ENCODE assay signal across 9 mouse cellular contexts in the genomic region with DNA sequence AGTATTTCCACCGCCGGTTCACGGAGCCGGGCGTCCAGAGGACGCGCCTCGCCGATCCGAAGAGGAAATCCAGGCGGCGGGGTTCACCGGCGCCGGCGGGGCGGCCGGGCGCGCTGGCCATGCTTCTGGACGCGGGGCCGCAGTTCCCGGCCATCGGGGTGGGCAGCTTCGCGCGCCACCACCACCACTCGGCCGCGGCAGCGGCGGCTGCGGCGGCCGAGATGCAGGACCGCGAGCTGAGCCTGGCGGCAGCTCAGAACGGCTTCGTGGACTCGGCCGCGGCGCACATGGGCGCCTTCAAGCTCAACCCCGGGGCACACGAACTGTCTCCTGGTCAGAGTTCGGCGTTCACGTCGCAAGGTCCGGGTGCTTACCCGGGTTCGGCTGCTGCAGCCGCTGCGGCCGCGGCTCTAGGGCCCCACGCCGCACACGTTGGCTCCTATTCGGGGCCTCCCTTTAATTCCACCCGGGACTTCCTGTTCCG. TPM values are rescaled to one million over a fixed set of nuclear protein-coding genes. Genes with fewer than 3 reads are reported as not detected.
A peak's percentile ranks its signal among the peaks of the same experiment; 100 is the strongest.
DNase-seq lines count a peak whose midpoint lies in the region; ATAC-seq lines count a peak whose summit lies in the region.
"Had no signal": no experiment of that assay in that cellular context is flagged by ENCODE, and none has a peak within 500 bp of the region (broad histone marks: within the 10 kb centered on the region; RNA-seq: fewer than 3 reads in every experiment).

No protein-coding gene starts in this region.

- no peak overlapping the region for H3K27ac ChIP-seq in heart, embryonic 15.5 days
- no peak overlapping the region for H3K27ac ChIP-seq in heart, embryonic 16.5 days (ENCODE audit: low read length)
- H3K27ac ChIP-seq: macrophage had no signal

- no peaks in the 10 kb centered on the region for H3K36me3 ChIP-seq in heart, embryonic 15.5 days
- no peaks in the 10 kb centered on the region for H3K36me3 ChIP-seq in heart, embryonic 16.5 days (ENCODE audit: control insufficient read depth, insufficient read depth)
- H3K36me3 ChIP-seq in megakaryocyte, embryonic 14.5 days (replicated peaks; ENCODE audit: low read length), result no peaks in the 10 kb centered on the region

- peak overlapping the region; percentile 82 for H3K4me2 ChIP-seq in heart, embryonic 15.5 days
- H3K4me2 ChIP-seq in heart, embryonic 16.5 days (ENCODE audit: low read depth, low read length), result peak overlapping the region; percentile 82

- peaks cover 32% of the 10 kb centered on the region for H3K4me1 ChIP-seq in heart, embryonic 15.5 days (replicated peaks)
- H3K4me1 ChIP-seq in heart, embryonic 16.5 days (ENCODE audit: control insufficient read depth, insufficient read depth, low read length), result peaks cover 11% of the 10 kb centered on the region
- H3K4me1 ChIP-seq in megakaryocyte, embryonic 14.5 days, result peaks cover 39% of the 10 kb centered on the region

- peaks cover 97% of the 10 kb centered on the region for H3K27me3 ChIP-seq in heart, embryonic 15.5 days
- peaks cover 83% of the 10 kb centered on the region for H3K27me3 ChIP-seq in heart, embryonic 16.5 days (ENCODE audit: control insufficient read depth, insufficient read depth, low read length)
- peaks cover 94% of the 10 kb centered on the region for H3K27me3 ChIP-seq in megakaryocyte, embryonic 14.5 days (replicated peaks)

- WGBS in heart, embryonic 15.5 days, result under 1% methylated on average over 65 of the region's 65 CpGs
- WGBS in heart, embryonic 16.5 days, result under 1% methylated on average over 61 of the region's 65 CpGs

- no peak for DNase-seq in heart, postnatal 4 days
- peak; percentile 57 for DNase-seq in R1 (ENCODE audit: low read depth, low spot score)
- DNase-seq in spleen, postnatal 10 days (ENCODE audit: low spot score in 2 of 2), result no peak
- DNase-seq in spleen, postnatal 4 days (ENCODE audit: low spot score in 2 of 2), result no peak
- no peak for DNase-seq in left cerebral cortex, adult 9 months (ENCODE audit: low spot score in 2 of 2)

- peak overlapping the region; percentile 53 for H3K4me3 ChIP-seq in heart, embryonic 15.5 days
- peak overlapping the region; percentile 58 for H3K4me3 ChIP-seq in heart, embryonic 16.5 days (ENCODE audit: low read length)
- H3K4me3 ChIP-seq in megakaryocyte, embryonic 14.5 days (replicated peaks), result peak overlapping the region; percentile 29

- H3K9ac ChIP-seq in heart, embryonic 15.5 days, result peak overlapping the region; percentile 36
- H3K9ac ChIP-seq in heart, embryonic 16.5 days (ENCODE audit: low read length), result no peak overlapping the region

- ATAC-seq in heart, embryonic 15.5 days (replicated peaks; ENCODE audit: insufficient number of reproducible peaks, insufficient read depth, low FRiP score, low read depth), result no peak
- ATAC-seq in heart, embryonic 16.5 days (replicated peaks; ENCODE audit: extremely low read depth, insufficient read depth, low FRiP score), result peak; percentile 8; the same call in 1 of the 2 replicates

- no peaks in the 10 kb centered on the region for H3K9me3 ChIP-seq in heart, embryonic 15.5 days (replicated peaks)
- H3K9me3 ChIP-seq in heart, embryonic 16.5 days (replicated peaks; ENCODE audit: control insufficient read depth, low read length), result no peaks in the 10 kb centered on the region
- 0 out of 2 replicates have a peak, but pooled peaks cover 4% of the 10 kb centered on the region for H3K9me3 ChIP-seq in megakaryocyte, embryonic 14.5 days

RNA-seq across cellular contexts. Expression of a gene that starts 0.4 kb away (rescaled TPM):
- not detected in 2 replicates for polyA plus RNA-seq in heart, embryonic 15.5 days (2015; fragmentation: Nextera tagmentation; extraction: Ambion mirVana)
- total RNA-seq in heart, postnatal 4 days (2021), result not detected
- not detected in 2 replicates for polyA plus RNA-seq in heart, embryonic 16.5 days (2015; fragmentation: Nextera tagmentation; extraction: Ambion mirVana)
- not detected in 2 replicates for polyA plus RNA-seq in megakaryocyte, embryonic 14.5 days (2012; ENCODE audit: insufficient read depth, low replicate concordance)
- polyA plus RNA-seq: macrophage had no signal

RNA-seq across cellular contexts. Expression of a gene that starts 10.1 kb away (rescaled TPM):
- 0.06 and 0.14 TPM in 2 replicates for polyA plus RNA-seq in heart, embryonic 15.5 days (2015; fragmentation: Nextera tagmentation; extraction: Ambion mirVana)
- total RNA-seq in heart, postnatal 4 days (2021), result not detected
- not detected in 2 replicates for polyA plus RNA-seq in heart, embryonic 16.5 days (2015; fragmentation: Nextera tagmentation; extraction: Ambion mirVana)
- polyA plus RNA-seq in megakaryocyte, embryonic 14.5 days (2012; ENCODE audit: insufficient read depth, low replicate concordance), result not detected in 2 replicates
- polyA plus RNA-seq: macrophage had no signal

RNA-seq across cellular contexts. Expression of a gene that starts 14.8 kb away (rescaled TPM):
- polyA plus RNA-seq in heart, embryonic 15.5 days (2015; fragmentation: Nextera tagmentation; extraction: Ambion mirVana), result not detected in 2 replicates
- not detected for total RNA-seq in heart, postnatal 4 days (2021)
- polyA plus RNA-seq in heart, embryonic 16.5 days (2015; fragmentation: Nextera tagmentation; extraction: Ambion mirVana), result not detected in 2 replicates
- not detected in 2 replicates for polyA plus RNA-seq in megakaryocyte, embryonic 14.5 days (2012; ENCODE audit: insufficient read depth, low replicate concordance)
- polyA plus RNA-seq: macrophage had no signal

RNA-seq across cellular contexts. Expression of a gene that starts 24.7 kb away (rescaled TPM):
- not detected in 2 replicates for polyA plus RNA-seq in heart, embryonic 15.5 days (2015; fragmentation: Nextera tagmentation; extraction: Ambion mirVana)
- total RNA-seq in heart, postnatal 4 days (2021), result not detected
- polyA plus RNA-seq in heart, embryonic 16.5 days (2015; fragmentation: Nextera tagmentation; extraction: Ambion mirVana), result not detected in 2 replicates
- polyA plus RNA-seq in megakaryocyte, embryonic 14.5 days (2012; ENCODE audit: insufficient read depth, low replicate concordance), result not detected in 2 replicates
- polyA plus RNA-seq: macrophage had no signal

RNA-seq across cellular contexts. Expression of a gene that starts 58.5 kb away (rescaled TPM):
- 26.4 and 29.2 TPM in 2 replicates for polyA plus RNA-seq in heart, embryonic 15.5 days (2015; fragmentation: Nextera tagmentation; extraction: Ambion mirVana)
- 10 to 100 TPM; 26.3 to 34.9 TPM for total RNA-seq in heart, postnatal 4 days (2021)
- polyA plus RNA-seq in heart, embryonic 16.5 days (2015; fragmentation: Nextera tagmentation; extraction: Ambion mirVana), result 31.5 and 32.2 TPM in 2 replicates
- 2.5 and 31.6 TPM in 2 replicates for polyA plus RNA-seq in megakaryocyte, embryonic 14.5 days (2012; ENCODE audit: insufficient read depth, low replicate concordance)
